Mouse (Mus musculus): ENCODE measurements around the gene Slc41a2.

Gene Slc41a2

DNA sequence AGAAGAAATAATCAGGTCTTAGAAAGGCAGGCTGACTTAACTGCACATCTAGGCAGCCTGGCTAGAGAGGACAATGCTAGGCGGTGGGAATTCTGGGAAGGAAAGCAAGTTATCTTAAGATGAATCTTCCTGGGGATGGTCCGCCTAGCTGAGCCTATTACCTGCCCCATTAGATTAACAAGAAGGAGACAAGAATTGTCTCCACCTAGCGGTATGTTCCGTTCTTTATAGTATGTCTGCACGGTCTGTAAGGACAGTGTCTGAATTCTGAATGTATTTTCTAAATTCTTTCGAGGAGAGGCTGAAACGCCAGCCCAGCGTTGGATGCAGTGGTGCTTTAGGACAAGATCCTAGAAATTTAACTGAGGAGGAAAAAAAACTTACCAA lies 16.6 kb upstream of the Slc41a2 start:
- in situ Hi-C loops (cut with MboI; ENCODE audit: unreplicated experiment in 2 of 2): loop anchor here in 1 of 2 experiments (10.0 kb wide), 1 partner anchor 450 kb away; no protein-coding TSS in a partner anchor

DNA sequence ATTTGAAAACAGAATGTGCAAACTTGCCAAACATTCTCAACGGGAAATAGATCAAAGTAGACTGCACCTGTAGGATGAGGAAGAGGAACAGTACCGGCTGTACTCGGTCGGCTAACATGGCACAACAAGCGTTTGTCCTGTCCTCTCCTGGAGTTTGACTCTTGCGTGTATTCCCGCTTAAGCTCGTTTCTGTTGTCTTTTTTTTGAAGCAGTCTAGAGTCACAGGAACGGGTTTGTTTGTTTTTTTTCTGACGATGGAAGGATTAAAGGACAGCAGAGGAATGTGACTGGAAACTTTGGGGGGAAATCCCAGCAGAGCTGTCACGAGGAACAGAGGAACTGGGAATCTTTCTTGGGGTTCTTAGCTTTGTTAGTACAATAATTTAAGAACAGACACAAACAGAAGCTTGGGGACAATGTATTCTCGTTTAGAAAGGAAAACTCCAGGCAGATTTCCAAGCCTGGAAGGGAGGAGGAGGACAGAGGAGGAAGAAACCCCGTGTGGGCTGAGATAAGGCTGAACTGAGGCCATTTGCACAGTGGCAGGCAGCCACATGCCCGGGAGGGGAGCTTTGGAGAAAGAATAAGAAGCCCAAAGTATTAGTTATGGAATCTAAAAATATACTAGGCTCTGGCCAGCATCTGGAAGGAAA lies 16.1 kb upstream of the Slc41a2 start:
- in situ Hi-C loops (cut with MboI; ENCODE audit: unreplicated experiment in 2 of 2): loop anchor here in 1 of 2 experiments (10.0 kb wide), 1 partner anchor 449 kb away; no protein-coding TSS in a partner anchor

DNA sequence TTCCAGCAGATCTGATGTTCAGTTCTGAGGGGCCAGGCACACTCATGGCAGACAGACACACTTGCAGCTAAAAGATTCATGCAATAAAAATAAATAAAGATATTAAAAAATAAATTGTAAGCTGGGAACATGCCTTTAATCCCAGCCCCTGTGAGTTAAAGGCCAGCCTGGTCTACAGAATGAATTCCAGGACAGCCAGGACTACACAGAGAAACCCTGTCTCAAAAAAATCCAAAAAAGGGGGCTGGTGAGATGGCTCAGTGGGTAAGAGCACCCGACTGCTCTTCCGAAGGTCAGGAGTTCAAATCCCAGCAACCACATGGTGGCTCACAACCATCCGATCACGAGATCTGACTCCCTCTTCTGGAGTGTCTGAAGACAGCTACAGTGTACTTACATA lies 14.1 kb upstream of the Slc41a2 start:
- in situ Hi-C loops (cut with MboI; ENCODE audit: unreplicated experiment in 2 of 2): loop anchor here in 1 of 2 experiments (10.0 kb wide), 1 partner anchor 447 kb away; no protein-coding TSS in a partner anchor

DNA sequence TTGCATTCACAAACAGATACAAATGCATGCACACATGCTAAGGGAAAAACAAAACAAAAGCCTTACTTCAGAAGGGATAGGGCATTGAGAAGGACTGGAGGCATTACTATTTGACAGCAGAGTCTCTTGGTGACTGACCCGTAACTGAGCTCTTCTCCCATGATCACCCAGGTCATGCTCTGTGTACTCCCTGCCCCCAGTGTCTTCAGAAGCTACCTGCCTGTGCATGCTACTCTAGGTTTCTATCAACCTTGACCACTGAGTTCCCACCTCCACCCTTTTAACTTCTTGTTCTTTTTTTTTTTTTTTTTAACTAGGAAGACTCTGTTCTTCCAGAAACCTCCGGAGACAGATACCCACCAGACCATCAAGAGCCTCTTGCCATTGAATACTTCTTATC lies 13.0 kb upstream of the Slc41a2 start:
- in situ Hi-C loops (cut with MboI; ENCODE audit: unreplicated experiment in 2 of 2): loop anchor here in 1 of 2 experiments (10.0 kb wide), 1 partner anchor 446 kb away; no protein-coding TSS in a partner anchor

DNA sequence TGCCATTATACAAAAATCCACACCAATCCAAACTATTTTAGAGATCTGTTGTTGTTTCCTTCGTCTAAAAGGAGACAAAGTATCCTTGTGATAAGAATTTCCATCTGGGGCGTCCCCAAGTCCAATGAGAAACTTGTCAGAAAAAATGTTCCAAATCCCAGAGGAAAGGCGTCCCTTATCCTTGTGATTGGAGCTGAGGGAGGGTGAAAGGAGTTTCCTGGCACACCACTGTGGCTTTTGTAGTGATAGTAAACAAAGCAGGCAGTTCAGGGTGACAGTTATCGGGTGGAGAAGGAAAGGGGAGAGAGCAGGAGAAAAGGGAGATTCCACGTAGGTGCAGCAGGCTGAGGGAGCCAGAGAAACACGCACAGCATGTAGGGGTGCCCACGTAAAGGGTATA lies 9.8 kb upstream of the Slc41a2 start:
- in situ Hi-C loops (cut with MboI; ENCODE audit: unreplicated experiment in 2 of 2): no loop called here

DNA sequence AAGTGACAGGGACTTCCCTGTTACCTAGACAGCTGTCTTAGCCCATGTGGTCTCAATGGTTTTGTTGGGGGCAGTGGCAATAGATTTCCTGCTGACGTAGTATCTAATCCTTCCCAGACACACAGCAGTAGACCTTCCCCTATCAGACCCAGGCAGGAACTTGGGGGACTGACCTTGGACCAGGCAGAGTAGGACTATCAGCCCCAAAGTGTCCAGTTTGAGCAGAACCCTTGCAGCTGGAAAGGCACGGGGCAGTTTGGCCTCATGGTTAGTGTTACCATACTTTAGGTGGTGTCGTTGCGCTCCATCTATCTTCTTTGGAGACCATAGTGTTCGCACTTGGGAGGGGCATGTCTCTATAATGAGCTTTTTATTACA lies 8.7 kb upstream of the Slc41a2 start:
- in situ Hi-C loops (cut with MboI; ENCODE audit: unreplicated experiment in 2 of 2): no loop called here

DNA sequence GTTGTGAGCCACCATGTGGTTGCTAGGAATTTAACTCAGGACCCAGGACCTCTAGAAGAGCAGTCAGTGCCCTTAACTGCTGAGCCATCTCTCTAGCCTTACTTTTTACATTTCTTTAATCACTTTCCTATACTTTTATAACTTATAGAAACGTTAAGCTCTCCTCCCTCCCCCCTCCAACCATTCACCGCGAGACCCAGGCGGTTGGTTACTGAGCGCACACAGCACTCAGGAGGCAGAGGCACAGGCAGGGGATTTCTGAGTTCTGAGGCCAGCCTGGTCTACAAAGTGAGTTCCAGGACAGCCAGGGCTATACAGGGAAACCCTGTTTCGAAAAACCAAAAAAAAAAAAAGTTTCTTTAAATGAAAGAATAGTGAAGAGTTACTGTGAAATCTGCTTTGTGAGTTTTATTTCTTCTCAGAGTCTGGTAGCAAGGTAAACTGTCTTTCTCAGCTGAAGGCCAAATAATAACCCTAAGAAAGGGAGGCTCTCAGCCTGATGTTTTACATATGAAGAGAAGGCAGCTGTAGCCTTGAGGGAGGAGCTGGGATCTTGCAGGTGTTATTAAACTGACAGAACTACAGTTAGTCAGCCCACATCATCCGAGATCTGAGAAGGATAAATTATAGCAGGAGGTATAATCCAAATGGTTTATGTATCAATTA lies 8.1 kb upstream of the Slc41a2 start:
- in situ Hi-C loops (cut with MboI; ENCODE audit: unreplicated experiment in 2 of 2): no loop called here

GRCm38 (mm10) chr10:83343828-83344685 lies 6.4 kb upstream of the Slc41a2 start:
- in situ Hi-C loops (cut with MboI; ENCODE audit: unreplicated experiment in 2 of 2): no loop called here

- in situ Hi-C loops (cut with MboI; ENCODE audit: unreplicated experiment in 2 of 2): no loop called here
These were observed 5.5 kb upstream of the Slc41a2 start for GRCm38 (mm10) chr10:83343171-83343570.

- in situ Hi-C loops (cut with MboI; ENCODE audit: unreplicated experiment in 2 of 2): no loop called here
These were observed 3.5 kb upstream of the Slc41a2 start for GRCm38 (mm10) chr10:83341226-83341625.

- in situ Hi-C loops (cut with MboI; ENCODE audit: unreplicated experiment in 2 of 2): no loop called here
These were observed 403 bp upstream of the Slc41a2 start for GRCm38 (mm10) chr10:83337971-83338598.

- in situ Hi-C loops (cut with MboI; ENCODE audit: unreplicated experiment in 2 of 2): no loop called here
These were observed 1.3 kb downstream of the Slc41a2 start for GRCm38 (mm10) chr10:83336336-83336735.

DNA sequence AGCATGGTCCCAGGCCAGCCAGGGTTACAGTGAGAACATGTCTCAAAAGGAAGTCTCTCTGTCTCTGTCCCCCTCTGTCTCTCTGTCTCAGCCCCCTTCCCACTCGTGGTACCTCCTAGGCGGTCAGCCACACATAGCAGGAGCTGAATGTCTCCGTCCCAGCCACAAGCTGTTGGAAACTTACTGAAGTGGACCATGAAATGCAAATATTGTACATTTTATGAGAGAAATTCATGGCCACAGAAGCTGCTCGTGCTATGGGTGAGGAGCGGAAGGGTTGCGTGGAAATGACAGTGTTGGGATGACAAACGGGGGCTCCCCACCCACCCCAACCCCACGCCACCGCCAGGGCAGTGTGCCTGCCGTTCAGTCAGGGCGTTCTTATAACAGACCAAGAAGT lies 5.1 kb downstream of the Slc41a2 start:
- in situ Hi-C loops (cut with MboI; ENCODE audit: unreplicated experiment in 2 of 2): no loop called here

GRCm38 (mm10) chr10:83331811-83332210 lies 5.9 kb downstream of the Slc41a2 start:
- in situ Hi-C loops (cut with MboI; ENCODE audit: unreplicated experiment in 2 of 2): no loop called here

- in situ Hi-C loops (cut with MboI; ENCODE audit: unreplicated experiment in 2 of 2): no loop called here
These were observed 7.3 kb downstream of the Slc41a2 start for GRCm38 (mm10) chr10:83330336-83330735.

GRCm38 (mm10) chr10:83328791-83329190 lies 8.9 kb downstream of the Slc41a2 start:
- in situ Hi-C loops (cut with MboI; ENCODE audit: unreplicated experiment in 2 of 2): no loop called here

DNA sequence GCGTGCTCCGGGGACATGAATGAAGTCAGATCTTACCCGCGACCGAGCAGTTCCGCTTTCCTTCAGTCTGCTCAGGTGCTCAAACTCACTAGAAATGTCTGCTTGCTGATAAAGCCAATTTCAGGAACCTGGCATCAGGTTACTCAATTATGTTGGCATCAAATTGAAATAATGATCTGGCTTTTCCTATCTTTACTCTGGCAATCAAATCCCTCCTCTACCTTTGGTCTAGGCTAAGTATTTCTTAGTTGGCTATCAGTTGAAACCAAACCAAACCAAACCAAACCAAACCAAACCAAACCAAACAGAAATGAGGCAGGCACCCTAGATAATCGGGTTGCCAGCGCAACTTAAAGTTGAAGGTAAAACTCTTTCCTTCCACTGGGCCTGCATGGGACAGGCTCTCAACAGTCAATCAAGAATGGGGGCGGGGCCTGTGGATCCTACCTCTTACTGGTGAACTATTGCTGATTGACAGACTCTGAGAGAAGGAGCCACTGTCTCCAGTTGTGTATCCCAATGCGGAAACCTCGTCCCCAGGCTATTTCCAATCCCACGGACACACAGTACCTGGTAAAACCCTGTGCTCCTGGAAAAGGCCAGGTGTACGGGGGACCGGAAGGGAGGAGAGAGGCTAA lies 10.9 kb downstream of the Slc41a2 start:
- in situ Hi-C loops (cut with MboI; ENCODE audit: unreplicated experiment in 2 of 2): no loop called here

DNA sequence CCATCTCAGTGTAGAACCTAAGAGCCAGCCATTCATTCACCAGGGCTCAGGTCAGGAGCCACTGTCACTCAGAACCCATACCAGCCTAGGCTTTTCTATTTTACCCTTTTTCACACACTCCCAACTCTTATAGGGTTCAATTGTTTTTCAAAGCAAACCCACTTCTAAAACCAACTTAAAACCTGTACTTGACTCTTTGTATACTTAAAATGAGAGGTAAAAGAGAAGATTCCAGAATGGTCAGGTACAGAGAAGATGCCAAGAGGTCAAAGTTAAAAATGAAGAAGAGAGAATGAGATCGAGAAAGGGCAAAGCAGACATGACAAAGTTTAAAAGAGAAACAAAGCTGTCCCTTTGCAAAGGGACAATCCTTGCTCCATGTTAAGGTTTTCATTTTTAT lies 11.8 kb downstream of the Slc41a2 start:
- in situ Hi-C loops (cut with MboI; ENCODE audit: unreplicated experiment in 2 of 2): no loop called here

GRCm38 (mm10) chr10:83324871-83325270 lies 12.8 kb downstream of the Slc41a2 start:
- in situ Hi-C loops (cut with MboI; ENCODE audit: unreplicated experiment in 2 of 2): no loop called here

DNA sequence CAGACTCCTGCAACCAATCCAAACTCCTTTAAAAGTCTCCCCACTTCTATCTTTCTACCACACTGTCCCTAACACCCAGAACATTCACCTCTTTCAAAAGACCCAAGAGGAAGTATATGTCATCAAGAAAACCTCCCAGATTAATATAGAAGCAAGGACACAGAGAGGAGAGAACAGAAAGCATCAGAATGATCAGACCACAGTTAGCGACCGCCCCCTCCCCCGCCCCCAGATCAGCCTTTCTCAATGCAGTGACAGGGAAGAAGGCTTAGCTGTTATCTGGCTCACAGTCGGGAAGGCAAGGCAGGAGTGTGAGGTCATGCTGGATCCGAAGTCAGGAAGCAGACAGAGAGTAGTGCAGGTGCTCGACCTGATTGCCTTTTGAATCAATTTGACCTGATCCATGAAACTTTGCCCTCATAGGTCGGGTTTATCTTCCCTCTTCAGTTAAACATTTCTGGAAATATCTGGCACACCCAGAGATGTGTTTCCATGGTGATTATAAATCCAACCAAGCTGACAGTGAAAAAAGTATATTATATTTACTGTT lies 15.1 kb downstream of the Slc41a2 start:
- in situ Hi-C loops (cut with MboI; ENCODE audit: unreplicated experiment in 2 of 2): no loop called here
